Mouse (Mus musculus) forebrain, embryonic 11.5 days (tissue): ENCODE measurements around the gene Rcc1l. TPM values are rescaled to one million over a fixed set of nuclear protein-coding genes. Genes with fewer than 3 reads are reported as not detected.
A peak's percentile ranks its signal among the peaks of the same experiment; 100 is the strongest.

ENCODE experiments used
- ATAC-seq: fragments of 200-750 bp; cut with Nextera tagmentation; replicated peaks from 2 replicates; pipeline ENCODE4 v1.8.0; 2017; ENCODE audit warnings: moderate TSS enrichment; ENCODE audit not compliant: low FRiP score
- DNase-seq: peaks from one replicate; pipeline ENCODE4 v3.0.0-alpha.2; 2017; ENCODE audit warnings: low spot score
- H3K27ac ChIP-seq: fragments of 300-500 bp; sonication (generic); 2 replicates; pipeline ENCODE4 v1.5.1; 2014; ENCODE audit warnings: low read depth, low read length
- H3K27me3 ChIP-seq: fragments of 300-500 bp; sonication (generic); 2 replicates; pipeline ENCODE4 v1.6.1; 2014; ENCODE audit warnings: mild to moderate bottlenecking, low read length, mixed read lengths; ENCODE audit not compliant: control insufficient read depth, insufficient read depth
- H3K36me3 ChIP-seq: fragments of 300-500 bp; sonication (generic); 2 replicates; pipeline ENCODE4 v1.6.1; 2014; ENCODE audit warnings: mild to moderate bottlenecking, low read length, moderate library complexity, mixed read lengths; ENCODE audit not compliant: control insufficient read depth, insufficient read depth
- H3K4me1 ChIP-seq: fragments of 300-500 bp; sonication (generic); replicated peaks from 2 replicates; pipeline ENCODE4 v1.6.1; 2014; ENCODE audit warnings: low read length, mixed read lengths; ENCODE audit not compliant: control insufficient read depth, insufficient read depth
- H3K4me2 ChIP-seq: fragments of 300-500 bp; sonication (generic); 2 replicates; pipeline ENCODE4 v1.6.1; 2014; ENCODE audit warnings: low read depth, mild to moderate bottlenecking, low read length, moderate library complexity, mixed read lengths; ENCODE audit not compliant: severe bottlenecking
- H3K4me3 ChIP-seq: fragments of 300-500 bp; sonication (generic); 2 replicates; pipeline ENCODE4 v1.5.1; 2014; ENCODE audit warnings: low read depth, low read length
- H3K9ac ChIP-seq: fragments of 300-500 bp; sonication (generic); 2 replicates; pipeline ENCODE4 v1.6.1; 2014; ENCODE audit warnings: low read length
- H3K9me3 ChIP-seq: fragments of 300-500 bp; sonication (generic); 2 replicates; pipeline ENCODE4 v1.6.1; 2016; ENCODE audit warnings: low read length, mixed read lengths; ENCODE audit not compliant: control insufficient read depth
- WGBS: fragments of 180-500 bp; shearing (Covaris S2); extraction: QIAGEN DNeasy Blood & Tissue Kit; methylation state at CpG from one replicate; pipeline ENCODE4 v1.1.7; 2014; 5-methylcytosine and 5-hydroxymethylcytosine counted together
- polyA plus RNA-seq: library from polyadenylated mRNA; unstranded; fragments of >200 nt; fragmentation: Nextera tagmentation; extraction: Ambion mirVana; gene quantifications from 2 replicates; pipeline ENCODE4 v1.2.1, GENCODE M21; 2014

Rcc1l gene
- polyA plus RNA-seq, 1 experiment from 2014 or later: 29.1 TPM

- peak overlapping the region; percentile 79 for H3K9ac ChIP-seq
- peak overlapping the region; percentile 93 for H3K4me2 ChIP-seq
- ATAC-seq: peak; percentile 40
- H3K27me3 ChIP-seq: no peaks in the 10 kb centered on the region
- H3K4me3 ChIP-seq: peak overlapping the region; percentile 75
- H3K9me3 ChIP-seq: no peaks in the 10 kb centered on the region
- H3K27ac ChIP-seq: peak overlapping the region; percentile 74; the same call in 1 of the 2 replicates
- DNase-seq: peak; percentile 58
- WGBS: 1% methylated on average over 13 of the region's 17 CpGs
- no peaks in the 10 kb centered on the region for H3K36me3 ChIP-seq
- peaks cover 5% of the 10 kb centered on the region for H3K4me1 ChIP-seq
Observed at GRCm38 (mm10) chr5:134100232-134100771, 76.3 kb downstream of the Rcc1l start.

DNA sequence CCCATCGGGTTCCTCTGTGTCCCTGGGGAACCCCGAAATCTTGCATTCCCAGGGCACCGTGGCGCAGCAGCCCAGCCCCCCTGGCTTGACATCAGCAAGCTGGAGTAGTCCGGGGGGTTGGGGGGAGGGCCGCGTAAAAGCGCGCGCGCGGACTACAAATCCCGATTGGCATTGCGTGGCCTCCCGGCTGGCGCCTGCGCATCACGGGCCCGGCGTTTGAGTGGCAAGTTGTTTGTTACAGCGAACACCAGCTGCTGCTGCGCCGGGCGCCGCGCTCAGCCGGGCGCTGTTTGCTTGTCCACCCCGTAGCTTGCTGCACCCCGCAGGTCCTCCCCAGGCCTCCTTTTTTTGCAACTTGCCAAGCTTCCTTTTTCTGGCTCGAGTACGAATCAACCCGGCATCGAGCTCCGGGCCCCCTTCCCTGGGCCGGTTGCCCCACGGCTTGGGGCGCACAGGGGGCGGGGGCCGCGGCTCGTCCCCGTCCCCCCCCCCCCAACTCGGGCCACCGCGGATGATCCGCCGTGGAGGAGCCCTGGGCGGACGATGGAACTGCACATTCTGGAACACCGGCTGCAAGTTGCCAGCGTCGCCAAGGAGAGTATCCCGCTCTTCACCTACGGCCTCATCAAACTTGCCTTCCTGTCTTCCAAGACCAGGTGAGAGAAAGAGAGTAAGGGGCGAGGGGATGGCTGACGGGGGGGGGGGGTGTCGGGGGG, 76.9 kb downstream of the Rcc1l start, which contains the start of gene Castor2:
Gene Castor2, plus strand, starts transcription at position 216 of the 716 bp plus-strand sequence.
- Histone ChIP-seq H3K9ac (peak within 1 kb of the TSS; percentile 79), H3K4me3 (peak within 1 kb of the TSS; percentile 75), H3K4me1 (peaks cover 5% of the 10 kb centered on the region), H3K4me2 (peak within 1 kb of the TSS; percentile 93), H3K9me3 (no peaks in the 10 kb centered on the region), H3K36me3 (no peaks in the 10 kb centered on the region), H3K27me3 (no peaks in the 10 kb centered on the region), H3K27ac (peak within 1 kb of the TSS; percentile 74)
- DNase-seq (peak; percentile 98), ATAC-seq (peak; percentile 94)
- under 1% methylated on average over 51 of the region's 58 CpGs for WGBS

GRCm38 (mm10) chr5:134098976-134099375, 77.6 kb downstream of the Rcc1l start:
- peak overlapping the region; percentile 75 for H3K4me3 ChIP-seq
- ATAC-seq: peak; percentile 40
- H3K36me3 ChIP-seq: no peaks in the 10 kb centered on the region
- 1% methylated on average over 17 of the region's 17 CpGs for WGBS
- H3K9ac ChIP-seq: peak overlapping the region; percentile 37
- H3K4me1 ChIP-seq: peaks cover 5% of the 10 kb centered on the region
- H3K4me2 ChIP-seq: peak overlapping the region; percentile 93
- H3K27me3 ChIP-seq: no peaks in the 10 kb centered on the region
- no peaks in the 10 kb centered on the region for H3K9me3 ChIP-seq
- DNase-seq: peak; percentile 68
- H3K27ac ChIP-seq: no peak overlapping the region

GRCm38 (mm10) chr5:134098341-134098902, 78.2 kb downstream of the Rcc1l start:
- no peaks in the 10 kb centered on the region for H3K27me3 ChIP-seq
- 47% methylated on average over 13 of the region's 13 CpGs for WGBS
- DNase-seq: no peak
- H3K9ac ChIP-seq: no peak overlapping the region; the same call in 1 of the 2 replicates
- H3K27ac ChIP-seq: no peak overlapping the region
- no peak for ATAC-seq
- H3K36me3 ChIP-seq: no peaks in the 10 kb centered on the region
- peak overlapping the region; percentile 93 for H3K4me2 ChIP-seq
- peak overlapping the region; percentile 75 for H3K4me3 ChIP-seq
- peaks cover 8% of the 10 kb centered on the region for H3K4me1 ChIP-seq
- H3K9me3 ChIP-seq: no peaks in the 10 kb centered on the region

Other genes starting within 250 kb of the Rcc1l start
- 11.8 and 13.9 TPM in 2 replicates for gene Castor2, start 77.1 kb downstream of the Rcc1l start, polyA plus RNA-seq
- gene Gtf2ird2, start 7.2 kb upstream of the Rcc1l start, polyA plus RNA-seq: 8.4 and 9.8 TPM in 2 replicates
- gene Ncf1, start 52.9 kb upstream of the Rcc1l start, polyA plus RNA-seq: 1.3 and 3.0 TPM in 2 replicates
- gene Gtf2i, start 138.0 kb upstream of the Rcc1l start, polyA plus RNA-seq: 214 and 239 TPM in 2 replicates